Mouse (Mus musculus): ENCODE data around the gene Gadd45b.

- TF ChIP-seq CTCF (IDR thresholded peaks at IDR 0.05; ENCODE audit: borderline replicate concordance, insufficient read depth, low read depth, low read length) (no peak), POLR2A (IDR thresholded peaks at IDR 0.05; ENCODE audit: borderline replicate concordance, insufficient read depth, low read length) (no peak)
These were observed 15.6 kb upstream of the Gadd45b start for GRCm38 (mm10) chr10:80914253-80914656.

Data from cerebellum, adult 2 months (tissue).